Mouse (Mus musculus): Measurements from ENCODE around the gene Hspa1l. TPM values are rescaled to one million over a fixed set of nuclear protein-coding genes. Genes with fewer than 3 reads are reported as not detected.
"Not testable (repeated sequence)": the region's sequence is repeated elsewhere in the genome, so short reads cannot be mapped to it uniquely, and the experiment has no call there.

Gene Hspa1l
- total RNA-seq (2021), result 10 to 100 TPM; 31.8 to 33.6 TPM
- long read RNA-seq, experiment 1, transcript Hspa1l-201 (2 exons, 2,472 nt), result major isoform, 5 of 10 reads
- long read RNA-seq, experiment 1, partial matches to known transcripts, result 3 of 10 reads
- long read RNA-seq, experiment 1, other reads (novel, unspliced or antisense), result 2 of 10 reads
- long read RNA-seq, experiment 2, transcript Hspa1l-201 (2 exons, 2,472 nt), result major isoform, 12 of 16 reads
- long read RNA-seq, experiment 2, partial matches to known transcripts, result 0 of 16 reads
- long read RNA-seq, experiment 2, other reads (novel, unspliced or antisense), result 4 of 16 reads

DNA sequence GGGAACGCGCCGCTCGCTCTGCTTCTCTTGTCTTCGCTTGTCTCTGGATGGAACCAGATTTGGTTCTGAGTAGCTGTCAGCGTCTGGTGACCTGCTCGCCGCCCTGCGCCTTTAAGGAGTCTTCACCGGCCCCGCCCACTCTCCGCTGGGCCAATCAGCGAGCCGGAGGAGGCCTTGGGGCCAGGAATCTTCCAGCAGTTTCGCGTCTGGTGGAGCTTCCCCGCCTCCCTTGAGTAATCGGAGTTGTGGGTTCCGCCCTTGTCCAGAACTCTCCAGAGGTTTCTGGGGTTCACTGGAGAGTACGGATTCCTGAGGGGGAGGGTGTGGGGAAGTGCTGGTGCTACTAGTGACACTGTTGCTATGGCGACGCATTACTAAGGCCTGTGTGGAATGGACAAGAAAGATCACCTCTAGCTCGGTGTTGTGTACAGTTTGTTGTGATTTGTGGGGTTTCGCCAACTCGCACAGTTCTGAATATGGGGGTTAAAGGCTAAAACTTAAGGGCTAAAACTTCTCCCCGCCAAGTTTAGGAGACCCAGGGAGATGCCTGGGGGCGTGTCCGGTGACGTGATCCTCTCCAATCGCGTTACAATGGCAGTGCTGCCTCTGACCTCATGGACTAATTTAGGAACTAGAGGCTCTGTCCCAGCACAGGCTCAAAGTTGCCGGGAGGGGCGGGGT, at the start of gene Hspa1l, which contains the start of gene Hspa1a:
Gene Hspa1l (plus strand): TSS at position 635 of the 681 bp plus-strand sequence.
Gene Hspa1a (minus strand): TSS at position 88 of the 681 bp plus-strand sequence.
- DNase-seq (ENCODE audit: low spot score), result peak; percentile 89

- DNase-seq (ENCODE audit: low spot score), result no peak
Measured at GRCm38 (mm10) chr17:34922939-34923338, 49.6 kb upstream of the Hspa1l start.

DNA sequence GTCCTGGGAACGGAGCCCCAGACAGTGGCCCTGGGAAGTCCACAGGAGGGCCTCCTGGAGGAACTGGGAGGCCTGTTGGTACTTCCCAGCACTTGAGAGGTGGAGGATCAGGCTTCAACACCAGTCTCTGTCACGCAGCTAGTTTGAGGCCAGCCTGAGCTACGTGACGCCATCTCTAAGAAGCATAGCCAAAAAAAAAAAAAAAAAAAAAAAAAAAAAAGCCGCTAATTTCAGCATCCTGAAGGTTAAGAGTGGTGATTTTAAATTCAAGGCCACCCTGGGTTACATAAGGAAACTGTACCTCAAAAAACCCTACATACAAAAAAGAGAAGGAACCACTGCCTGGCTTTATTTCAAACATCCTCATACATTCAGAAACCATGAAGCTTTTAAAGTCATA, 48.2 kb upstream of the Hspa1l start:
- DNase-seq (ENCODE audit: low spot score), result no peak

DNA sequence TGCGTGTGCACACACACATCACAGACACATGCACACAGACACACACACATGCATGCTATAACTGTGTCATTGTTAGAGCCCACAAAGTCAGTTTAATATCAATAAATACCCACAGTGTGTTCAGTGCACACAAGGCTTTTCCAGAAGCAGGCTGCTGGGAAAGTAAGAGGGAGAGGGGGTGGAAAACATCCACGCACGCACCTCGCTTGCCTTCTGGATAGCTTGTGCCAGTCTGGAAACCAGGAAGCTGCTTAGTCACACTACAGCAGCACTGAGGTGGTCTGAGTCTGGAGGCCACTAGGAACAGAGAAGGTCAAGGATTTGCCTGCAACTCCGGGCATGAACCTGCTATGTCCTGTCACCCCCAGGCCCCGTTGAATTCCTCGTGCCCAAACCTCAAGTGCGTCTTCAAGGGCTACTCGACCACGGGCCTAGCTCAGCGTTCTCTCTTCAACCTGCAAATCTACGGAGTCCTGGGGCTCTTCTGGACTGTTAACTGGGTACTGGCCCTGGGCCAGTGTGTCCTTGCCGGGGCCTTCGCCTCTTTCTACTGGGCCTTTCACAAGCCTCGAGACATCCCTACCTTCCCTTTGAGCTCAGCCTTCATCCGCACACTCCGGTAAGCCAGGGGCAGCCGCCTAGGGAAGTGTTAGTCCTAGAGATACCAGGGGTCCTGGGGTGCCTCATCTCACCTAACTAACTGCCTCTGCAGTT, 45.0 kb upstream of the Hspa1l start:
- no peak for DNase-seq (ENCODE audit: low spot score)

DNA sequence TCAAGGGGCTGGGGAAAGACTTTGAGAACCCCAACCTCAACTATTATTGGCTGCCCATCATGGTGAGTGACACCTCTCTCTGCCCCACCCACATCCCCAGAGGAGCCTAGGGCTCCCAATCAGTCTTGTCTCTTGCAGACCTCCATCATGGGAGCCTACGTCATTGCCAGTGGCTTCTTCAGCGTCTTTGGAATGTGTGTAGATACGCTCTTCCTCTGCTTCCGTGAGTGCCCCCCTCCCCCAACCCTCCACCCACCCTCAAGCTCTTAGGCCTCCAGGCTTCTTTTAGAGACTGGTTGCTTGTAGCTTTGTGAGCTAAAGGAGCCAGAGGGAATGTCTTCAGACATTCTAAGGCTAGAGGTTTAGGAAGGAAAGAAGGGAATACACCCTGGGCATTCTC, 43.7 kb upstream of the Hspa1l start:
- DNase-seq (ENCODE audit: low spot score), result no peak

GRCm38 (mm10) chr17:34931061-34931734, 41.3 kb upstream of the Hspa1l start, which contains the start of gene Neu1:
Gene Neu1, plus strand, starts transcription at chr17:34931253.
- peak; percentile 99 for DNase-seq (ENCODE audit: low spot score)

DNA sequence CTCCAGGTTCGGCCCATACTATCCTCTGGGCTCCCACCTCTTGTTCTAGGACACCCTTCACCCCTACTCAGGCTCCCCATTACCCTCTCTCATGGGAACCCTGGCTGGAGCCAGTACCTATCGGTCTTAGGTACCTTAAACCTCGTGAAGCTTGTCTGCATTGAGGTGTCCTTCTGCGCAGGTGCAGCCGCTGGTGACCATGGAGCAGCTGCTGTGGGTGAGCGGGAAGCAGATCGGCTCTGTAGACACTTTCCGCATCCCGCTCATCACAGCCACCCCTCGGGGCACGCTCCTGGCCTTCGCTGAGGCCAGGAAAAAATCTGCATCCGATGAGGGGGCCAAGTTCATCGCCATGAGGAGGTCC, 40.8 kb upstream of the Hspa1l start:
- DNase-seq (ENCODE audit: low spot score), result no peak

DNA sequence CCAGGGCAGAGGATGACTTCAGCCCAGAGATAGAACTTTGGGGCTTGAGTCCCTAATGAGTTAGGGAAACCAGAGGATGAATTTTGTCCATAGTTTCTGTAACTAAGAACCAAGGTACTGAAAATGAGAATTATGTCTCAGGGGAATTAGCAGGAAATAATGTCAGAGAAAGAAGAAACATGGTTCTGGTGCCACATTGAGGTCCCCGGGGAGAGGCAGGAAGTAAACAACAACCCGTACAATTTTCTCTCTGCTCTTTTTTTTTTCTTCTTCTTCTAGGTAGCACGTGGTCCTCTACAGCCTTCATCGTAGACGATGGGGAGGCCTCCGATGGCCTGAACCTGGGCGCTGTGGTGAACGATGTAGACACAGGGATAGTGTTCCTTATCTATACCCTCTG, 40.2 kb upstream of the Hspa1l start:
- no peak for DNase-seq (ENCODE audit: low spot score)

GRCm38 (mm10) chr17:34934031-34934430, 38.5 kb upstream of the Hspa1l start:
- no peak for DNase-seq (ENCODE audit: low spot score)

GRCm38 (mm10) chr17:34934830-34935229, 37.7 kb upstream of the Hspa1l start:
- DNase-seq (ENCODE audit: low spot score), result no peak

- no peak for DNase-seq (ENCODE audit: low spot score)
Measured at GRCm38 (mm10) chr17:34937960-34938505, 34.5 kb upstream of the Hspa1l start.

DNA sequence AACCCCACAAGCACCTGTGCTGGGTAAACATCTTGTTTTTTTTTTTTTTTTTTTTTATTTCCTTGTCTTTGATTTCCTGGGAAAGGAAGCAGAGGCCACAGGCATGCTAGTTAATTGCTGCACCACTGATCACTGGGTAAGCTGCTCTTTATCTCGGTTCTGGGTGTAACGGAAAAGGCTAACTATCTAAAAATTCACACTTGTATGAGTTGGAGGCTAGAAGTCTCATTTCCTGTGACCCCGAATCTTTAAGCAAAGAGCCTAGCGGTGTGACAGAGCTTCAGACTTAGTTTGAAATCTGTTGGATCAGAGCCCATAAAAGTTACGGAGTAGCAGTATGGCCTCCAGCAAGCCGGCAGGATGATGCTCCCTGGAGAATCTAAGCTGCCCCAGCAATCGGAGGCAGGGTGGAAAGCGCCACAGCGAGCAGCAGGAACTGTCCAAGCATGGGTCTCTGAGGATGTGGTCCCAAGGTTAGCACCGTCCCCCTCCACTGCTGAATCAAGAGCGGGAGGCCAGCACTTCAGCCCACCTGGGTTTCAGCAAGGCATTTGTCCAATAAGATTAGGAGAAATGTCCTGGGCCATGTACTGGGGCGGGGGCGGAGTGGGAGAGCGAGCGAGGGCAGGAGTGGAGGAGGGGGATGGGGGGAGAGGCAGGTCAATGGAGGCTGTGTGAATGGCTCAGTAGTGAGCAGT, 31.0 kb upstream of the Hspa1l start:
- no peak for DNase-seq (ENCODE audit: low spot score)

- DNase-seq (ENCODE audit: low spot score), result no peak
Measured at GRCm38 (mm10) chr17:34943128-34943815, 29.2 kb upstream of the Hspa1l start.

GRCm38 (mm10) chr17:34944362-34944761, 28.1 kb upstream of the Hspa1l start:
- DNase-seq (ENCODE audit: low spot score), result no peak

- DNase-seq (ENCODE audit: low spot score), result no peak
Measured at GRCm38 (mm10) chr17:34946486-34947140, 25.9 kb upstream of the Hspa1l start.

- DNase-seq (ENCODE audit: low spot score), result no peak
Measured at GRCm38 (mm10) chr17:34947606-34948005, 24.9 kb upstream of the Hspa1l start.

DNA sequence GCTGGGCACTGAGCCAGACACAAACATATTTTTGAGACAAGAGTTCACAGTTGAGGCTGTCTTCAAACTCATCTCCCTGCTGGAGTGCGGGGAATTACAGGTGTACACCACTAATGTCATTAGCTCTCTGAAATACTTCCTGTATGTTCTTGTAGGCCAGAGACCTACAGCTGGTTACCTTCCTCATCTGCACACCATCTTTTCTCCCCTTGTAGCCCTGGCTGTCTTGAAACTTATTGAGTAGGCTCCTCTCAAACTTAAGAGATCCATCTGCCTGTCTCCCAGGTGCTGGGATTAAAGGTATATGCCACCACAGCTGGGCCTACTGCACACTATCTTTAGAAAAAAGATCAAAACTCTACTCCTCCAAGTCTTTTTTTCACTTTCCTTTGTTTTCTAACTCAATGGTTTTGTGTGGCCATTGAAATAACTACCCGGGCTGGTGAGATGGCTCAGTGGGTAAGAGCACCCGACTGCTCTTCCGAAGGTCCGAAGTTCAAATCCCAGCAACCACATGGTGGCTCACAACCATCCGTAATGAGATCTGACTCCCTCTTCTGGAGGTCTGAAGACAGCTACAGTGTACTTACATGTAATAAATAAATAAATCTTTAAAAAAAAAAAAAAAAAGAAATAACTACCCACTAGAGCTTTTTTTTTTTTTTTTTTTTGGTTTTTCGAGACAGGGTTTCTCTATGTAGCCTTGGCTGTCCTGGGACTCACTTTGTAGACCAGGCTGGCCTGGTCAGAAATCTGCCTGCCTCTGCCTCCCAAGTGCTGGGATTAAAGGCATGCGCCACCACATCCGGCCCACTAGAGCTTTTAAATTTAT, 23.6 kb upstream of the Hspa1l start:
- DNase-seq (ENCODE audit: low spot score), result not testable (repeated sequence)

- no peak for DNase-seq (ENCODE audit: low spot score)
Measured at GRCm38 (mm10) chr17:34949553-34949969, 22.9 kb upstream of the Hspa1l start.

Measured in gastrocnemius, adult 18-20 months (tissue).